Mouse (Mus musculus): Measurements from ENCODE around the gene Syngr4. TPM values are rescaled to one million over a fixed set of nuclear protein-coding genes. Genes with fewer than 3 reads are reported as not detected.

Syngr4 gene
- polyA plus RNA-seq (2015; fragmentation: Illumina TruSeq; extraction: RNeasy Lipid Tissue Mini Kit (QIAGEN cat#74804); ENCODE audit: insufficient read depth, low replicate concordance), result not detected

DNA sequence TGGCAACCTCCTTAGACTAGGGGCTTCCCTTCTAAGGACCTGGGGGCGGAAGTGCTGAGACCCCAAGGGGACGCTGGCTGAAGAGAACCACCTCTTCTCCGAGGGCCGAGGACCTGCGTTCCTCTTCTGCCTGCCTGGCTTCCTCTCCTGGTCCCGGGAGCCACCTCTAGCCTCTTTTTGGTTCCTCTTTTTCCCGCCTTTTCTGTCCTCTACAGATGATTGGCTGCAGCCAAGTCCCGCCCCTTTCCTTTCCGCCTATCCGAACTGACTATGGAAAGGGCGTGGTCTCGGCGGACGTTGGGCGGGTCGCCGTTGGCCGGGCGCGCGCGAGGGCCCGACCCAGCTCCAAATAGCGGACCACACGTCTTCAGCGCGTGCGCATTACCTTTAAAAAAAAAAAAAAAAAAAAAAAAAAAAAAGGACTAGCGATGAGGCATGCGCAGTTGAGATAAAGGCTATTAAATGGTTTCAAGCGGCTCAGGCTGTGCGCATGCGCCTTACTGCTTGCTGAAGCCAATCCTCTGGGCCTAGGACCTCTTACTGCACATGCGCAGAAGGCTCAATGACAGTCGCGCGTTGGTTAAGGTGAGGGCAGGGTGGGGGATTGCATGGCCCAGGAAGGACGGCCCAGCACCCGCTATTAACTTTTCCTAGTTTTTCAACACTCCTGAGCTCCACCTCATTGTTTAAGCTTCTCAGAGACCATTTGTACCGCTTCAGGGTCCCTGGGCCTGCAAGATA, at the start of gene Syngr4, which contains the start of gene Tmem143:
TSS of gene Syngr4 (minus strand) at position 198 of the 741 bp plus-strand sequence.
TSS of gene Tmem143 (plus strand) at position 425 of the 741 bp plus-strand sequence.

DNA sequence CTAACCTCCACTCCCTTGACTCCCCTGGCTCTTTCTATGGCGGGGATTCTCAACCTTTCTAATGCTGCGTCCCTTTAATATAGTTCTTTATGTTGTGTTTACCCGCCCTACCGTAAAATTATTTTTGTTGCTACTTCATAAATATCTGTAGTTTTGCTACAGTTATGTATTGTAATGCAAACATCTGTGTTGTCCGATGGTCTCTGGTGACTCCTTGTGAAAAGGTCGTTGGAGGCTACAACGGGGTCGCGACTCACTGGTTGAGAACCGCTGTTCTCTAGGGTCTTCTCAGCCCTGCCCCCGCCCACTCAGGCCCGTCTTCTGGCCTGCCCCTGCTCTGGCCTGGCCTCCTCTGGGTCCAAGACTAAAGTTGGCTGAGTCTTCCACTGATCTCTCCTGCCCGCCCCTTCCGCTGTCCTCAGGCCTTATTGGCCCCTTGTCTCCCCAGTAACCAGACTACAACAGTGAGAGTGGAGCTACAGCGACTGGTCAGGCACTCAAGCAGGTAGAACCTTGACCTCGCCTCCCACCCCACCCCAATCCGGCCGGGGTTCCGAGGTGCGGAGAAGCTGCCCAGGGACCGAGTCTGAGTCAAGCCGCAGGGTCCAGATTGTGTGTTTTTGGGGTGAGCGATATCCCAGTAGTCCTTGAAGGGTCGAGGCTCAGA, 27.4 kb upstream of the Syngr4 start, which contains the start of gene Ccdc114:
TSS of gene Ccdc114 (plus strand) at position 311 of the 667 bp plus-strand sequence.

DNA sequence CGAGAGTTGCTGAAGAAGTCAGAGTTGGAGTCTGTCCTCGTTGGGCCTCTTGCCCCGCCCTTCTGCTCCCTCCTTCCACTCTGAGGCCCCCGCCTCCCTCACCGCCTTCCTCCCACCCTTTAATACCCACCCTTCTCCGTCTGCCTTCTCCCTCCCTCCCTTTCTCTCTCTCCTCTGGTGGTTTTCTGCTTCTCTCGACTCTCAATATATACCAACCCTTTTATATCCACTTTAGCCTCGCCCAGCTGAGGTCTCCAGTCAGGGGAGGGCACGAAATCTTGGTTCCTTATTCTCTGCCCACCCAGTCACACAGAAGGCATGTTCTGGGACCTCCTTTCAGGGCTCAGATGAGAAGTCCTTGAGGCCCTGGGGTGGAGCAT, 24.7 kb upstream of the Syngr4 start, which contains the start of gene Emp3:
TSS of gene Emp3 (minus strand) at position 163 of the 380 bp plus-strand sequence.

DNA sequence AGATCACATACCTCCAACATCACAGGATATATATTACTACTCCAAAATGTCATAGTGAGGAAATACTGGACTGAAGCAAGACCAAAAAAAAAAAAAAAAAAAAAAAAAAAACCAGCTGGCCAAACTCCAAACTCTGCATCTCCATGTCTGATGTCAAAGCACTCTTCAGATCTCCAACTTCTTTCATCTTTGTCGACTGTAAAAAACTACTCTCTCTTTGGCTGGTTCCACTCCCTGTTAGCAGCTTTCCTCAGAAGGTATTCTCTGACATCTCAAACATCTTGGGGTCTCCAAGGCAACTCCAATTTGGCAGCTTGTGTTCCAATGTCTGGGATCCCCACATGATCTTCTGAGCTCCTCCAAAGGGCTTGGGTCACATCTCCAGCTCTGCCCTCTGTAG, 18.2 kb downstream of the Syngr4 start, which contains the start of gene Grin2d:
TSS of gene Grin2d (minus strand) at position 101 of the 400 bp plus-strand sequence.

DNA sequence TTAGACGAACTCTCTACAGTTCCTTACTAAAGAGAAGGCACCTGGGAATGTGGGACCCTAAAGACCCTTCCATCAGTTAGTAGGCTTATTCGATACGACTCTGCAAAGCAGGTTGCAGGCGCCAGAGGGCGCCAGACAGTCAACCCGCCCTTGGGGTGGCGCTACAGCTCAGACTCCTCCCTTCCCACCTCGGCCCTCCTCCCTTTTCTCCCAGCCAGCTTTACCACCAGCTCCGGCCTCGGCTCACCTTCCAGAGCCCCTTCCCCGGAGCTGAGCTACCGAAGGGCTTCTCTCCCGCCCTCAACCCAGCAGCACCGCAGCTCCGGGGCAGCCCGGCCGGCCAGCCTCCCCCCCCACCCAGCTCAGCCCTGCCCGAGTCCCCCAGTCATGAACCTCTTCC, 23.9 kb downstream of the Syngr4 start, which contains the start of gene Kdelr1:
TSS of gene Kdelr1 (plus strand) at position 149 of the 400 bp plus-strand sequence.

Other genes with a start within 250 kb of the Syngr4 start
- not detected for gene Fut2, start 230.3 kb downstream of the Syngr4 start, polyA plus RNA-seq (2015; fragmentation: Illumina TruSeq; extraction: RNeasy Lipid Tissue Mini Kit (QIAGEN cat#74804); ENCODE audit: insufficient read depth, low replicate concordance)
- gene Ntn5, start 212.7 kb downstream of the Syngr4 start, polyA plus RNA-seq (2015; fragmentation: Illumina TruSeq; extraction: RNeasy Lipid Tissue Mini Kit (QIAGEN cat#74804); ENCODE audit: insufficient read depth, low replicate concordance), result not detected
- 0.12 TPM for gene Sec1, start 202.3 kb downstream of the Syngr4 start, polyA plus RNA-seq (2015; fragmentation: Illumina TruSeq; extraction: RNeasy Lipid Tissue Mini Kit (QIAGEN cat#74804); ENCODE audit: insufficient read depth, low replicate concordance)
- 0.83 TPM for gene Car11, start 196.9 kb downstream of the Syngr4 start, polyA plus RNA-seq (2015; fragmentation: Illumina TruSeq; extraction: RNeasy Lipid Tissue Mini Kit (QIAGEN cat#74804); ENCODE audit: insufficient read depth, low replicate concordance)
- 14.8 TPM for gene Dbp, start 191.6 kb downstream of the Syngr4 start, polyA plus RNA-seq (2015; fragmentation: Illumina TruSeq; extraction: RNeasy Lipid Tissue Mini Kit (QIAGEN cat#74804); ENCODE audit: insufficient read depth, low replicate concordance)
- 565 TPM for gene Rpl18, start 181.3 kb downstream of the Syngr4 start, polyA plus RNA-seq (2015; fragmentation: Illumina TruSeq; extraction: RNeasy Lipid Tissue Mini Kit (QIAGEN cat#74804); ENCODE audit: insufficient read depth, low replicate concordance)
- gene Sphk2, start 178.7 kb downstream of the Syngr4 start, polyA plus RNA-seq (2015; fragmentation: Illumina TruSeq; extraction: RNeasy Lipid Tissue Mini Kit (QIAGEN cat#74804); ENCODE audit: insufficient read depth, low replicate concordance), result 5.7 TPM
- 0.17 TPM for gene Fam83e, start 175.5 kb downstream of the Syngr4 start, polyA plus RNA-seq (2015; fragmentation: Illumina TruSeq; extraction: RNeasy Lipid Tissue Mini Kit (QIAGEN cat#74804); ENCODE audit: insufficient read depth, low replicate concordance)
- not detected for gene Spaca4, start 170.9 kb downstream of the Syngr4 start, polyA plus RNA-seq (2015; fragmentation: Illumina TruSeq; extraction: RNeasy Lipid Tissue Mini Kit (QIAGEN cat#74804); ENCODE audit: insufficient read depth, low replicate concordance)
- gene Lmtk3, start 113.0 kb downstream of the Syngr4 start, polyA plus RNA-seq (2015; fragmentation: Illumina TruSeq; extraction: RNeasy Lipid Tissue Mini Kit (QIAGEN cat#74804); ENCODE audit: insufficient read depth, low replicate concordance), result not detected
- gene Sult2b1, start 112.0 kb downstream of the Syngr4 start, polyA plus RNA-seq (2015; fragmentation: Illumina TruSeq; extraction: RNeasy Lipid Tissue Mini Kit (QIAGEN cat#74804); ENCODE audit: insufficient read depth, low replicate concordance), result 0.25 TPM
- 52.5 TPM for gene Cyth2, start 82.1 kb downstream of the Syngr4 start, polyA plus RNA-seq (2015; fragmentation: Illumina TruSeq; extraction: RNeasy Lipid Tissue Mini Kit (QIAGEN cat#74804); ENCODE audit: insufficient read depth, low replicate concordance)
- gene Kcnj14, start 71.9 kb downstream of the Syngr4 start, polyA plus RNA-seq (2015; fragmentation: Illumina TruSeq; extraction: RNeasy Lipid Tissue Mini Kit (QIAGEN cat#74804); ENCODE audit: insufficient read depth, low replicate concordance), result not detected
- gene Grwd1, start 65.8 kb downstream of the Syngr4 start, polyA plus RNA-seq (2015; fragmentation: Illumina TruSeq; extraction: RNeasy Lipid Tissue Mini Kit (QIAGEN cat#74804); ENCODE audit: insufficient read depth, low replicate concordance), result 9.6 TPM
- gene Kdelr1, start 23.9 kb downstream of the Syngr4 start, polyA plus RNA-seq (2015; fragmentation: Illumina TruSeq; extraction: RNeasy Lipid Tissue Mini Kit (QIAGEN cat#74804); ENCODE audit: insufficient read depth, low replicate concordance), result 76.4 TPM
- gene Grin2d, start 18.3 kb downstream of the Syngr4 start, polyA plus RNA-seq (2015; fragmentation: Illumina TruSeq; extraction: RNeasy Lipid Tissue Mini Kit (QIAGEN cat#74804); ENCODE audit: insufficient read depth, low replicate concordance), result 0.11 TPM
- gene Tmem143, start 227 bp upstream of the Syngr4 start, polyA plus RNA-seq (2015; fragmentation: Illumina TruSeq; extraction: RNeasy Lipid Tissue Mini Kit (QIAGEN cat#74804); ENCODE audit: insufficient read depth, low replicate concordance), result 2.7 TPM
- 90.7 TPM for gene Emp3, start 24.7 kb upstream of the Syngr4 start, polyA plus RNA-seq (2015; fragmentation: Illumina TruSeq; extraction: RNeasy Lipid Tissue Mini Kit (QIAGEN cat#74804); ENCODE audit: insufficient read depth, low replicate concordance)
- gene Ccdc114, start 27.4 kb upstream of the Syngr4 start, polyA plus RNA-seq (2015; fragmentation: Illumina TruSeq; extraction: RNeasy Lipid Tissue Mini Kit (QIAGEN cat#74804); ENCODE audit: insufficient read depth, low replicate concordance), result 2.7 TPM
- gene Abcc6, start 133.6 kb upstream of the Syngr4 start, polyA plus RNA-seq (2015; fragmentation: Illumina TruSeq; extraction: RNeasy Lipid Tissue Mini Kit (QIAGEN cat#74804); ENCODE audit: insufficient read depth, low replicate concordance), result not detected
- 17.6 TPM for gene Nomo1, start 137.0 kb upstream of the Syngr4 start, polyA plus RNA-seq (2015; fragmentation: Illumina TruSeq; extraction: RNeasy Lipid Tissue Mini Kit (QIAGEN cat#74804); ENCODE audit: insufficient read depth, low replicate concordance)
- not detected for gene Kcnj11, start 204.1 kb upstream of the Syngr4 start, polyA plus RNA-seq (2015; fragmentation: Illumina TruSeq; extraction: RNeasy Lipid Tissue Mini Kit (QIAGEN cat#74804); ENCODE audit: insufficient read depth, low replicate concordance)